Mouse (Mus musculus) liver, embryonic 14.5 days (tissue): Measurements from ENCODE around the gene Hoxd9.

Experiments
- CTCF ChIP-seq: IDR thresholded peaks from 2 replicates; pipeline ENCODE4 v1.5.1; 2016; ENCODE audit warnings: antibody characterized with exemption, low read depth, control low read depth
- EP300 ChIP-seq: IDR thresholded peaks from 2 replicates; pipeline ENCODE4 v1.6.1; 2016; ENCODE audit warnings: antibody characterized with exemption, low read depth

GRCm38 (mm10) chr2:74678891-74679595 lies 18.5 kb upstream of the Hoxd9 start, which contains the start of gene Hoxd11:
- TF ChIP-seq CTCF, result no peak
- TF ChIP-seq EP300, result no peak
